Mouse (Mus musculus) large intestine, adult 2 months (tissue): ENCODE measurements around the gene Atp11a. TPM values are rescaled to one million over a fixed set of nuclear protein-coding genes. Genes with fewer than 3 reads are reported as not detected.

ENCODE experiments used
- DNase-seq: peaks from one replicate; pipeline ENCODE4 v3.0.0-alpha.2; 2012; ENCODE audit warnings: low read depth, low spot score
- WGBS: fragments of 180-500 bp; shearing (Covaris S2); methylation state at CpG from one replicate; pipeline ENCODE4 v1.1.7; 2018; 5-methylcytosine and 5-hydroxymethylcytosine counted together
- polyA plus RNA-seq: library from polyadenylated mRNA; depleted of rRNA; stranded (reverse); fragments of >200 nt; gene quantifications from 2 replicates; pipeline ENCODE4 v1.2.3, GENCODE M21; 2012; rRNA removed

The Atp11a gene
- 10.7 and 13.1 TPM in 2 replicates for polyA plus RNA-seq

- DNase-seq: no peak
- under 1% methylated on average over 61 of the region's 62 CpGs for WGBS
Measured at GRCm38 (mm10) chr8:12756391-12757157, at the start of gene Atp11a. Atp11a (plus strand) TSS chr8:12757014.

- DNase-seq: no peak
Measured at GRCm38 (mm10) chr8:12711623-12712022, 45.2 kb upstream of the Atp11a start.

GRCm38 (mm10) chr8:12715861-12716585 lies 40.8 kb upstream of the Atp11a start:
- 70% methylated on average over 18 of the region's 18 CpGs for WGBS
- no peak for DNase-seq

More at GRCm38 (mm10) chr8:12711623-12712022, 45.2 kb upstream of the Atp11a start:
- WGBS: 35% methylated on average over 7 of the region's 7 CpGs

GRCm38 (mm10) chr8:12719091-12719490 lies 37.7 kb upstream of the Atp11a start:
- 75% methylated on average over 9 of the region's 9 CpGs for WGBS
- no peak for DNase-seq

GRCm38 (mm10) chr8:12728644-12729043 lies 28.2 kb upstream of the Atp11a start:
- no peak for DNase-seq
- WGBS: 53% methylated on average over 4 of the region's 4 CpGs

- WGBS: 32% methylated on average over 5 of the region's 5 CpGs
- DNase-seq: no peak
Measured at GRCm38 (mm10) chr8:12730780-12731179, 26.0 kb upstream of the Atp11a start.

GRCm38 (mm10) chr8:12732431-12732830 lies 24.4 kb upstream of the Atp11a start:
- 32% methylated on average over 6 of the region's 6 CpGs for WGBS
- no peak for DNase-seq

GRCm38 (mm10) chr8:12739113-12739512 lies 17.7 kb upstream of the Atp11a start:
- WGBS: 71% methylated on average over 9 of the region's 9 CpGs
- no peak for DNase-seq

GRCm38 (mm10) chr8:12743390-12743789 lies 13.4 kb upstream of the Atp11a start:
- no peak for DNase-seq
- WGBS: 91% methylated on average over 4 of the region's 4 CpGs

- 88% methylated on average over 3 of the region's 3 CpGs for WGBS
Measured at GRCm38 (mm10) chr8:12748183-12748582, 8.6 kb upstream of the Atp11a start.

GRCm38 (mm10) chr8:12749116-12749515 lies 7.7 kb upstream of the Atp11a start:
- 81% methylated on average over 7 of the region's 7 CpGs for WGBS
- no peak for DNase-seq

More at GRCm38 (mm10) chr8:12748183-12748582, 8.6 kb upstream of the Atp11a start:
- DNase-seq: no peak

GRCm38 (mm10) chr8:12753054-12753453 lies 3.8 kb upstream of the Atp11a start:
- DNase-seq: no peak
- WGBS: 60% methylated on average over 6 of the region's 6 CpGs

GRCm38 (mm10) chr8:12754115-12754514 lies 2.7 kb upstream of the Atp11a start:
- no peak for DNase-seq

GRCm38 (mm10) chr8:12755312-12755711 lies 1.5 kb upstream of the Atp11a start:
- no peak for DNase-seq
- WGBS: 60% methylated on average over 2 of the region's 2 CpGs

More at GRCm38 (mm10) chr8:12754115-12754514, 2.7 kb upstream of the Atp11a start:
- WGBS: 59% methylated on average over 5 of the region's 5 CpGs

- no peak for DNase-seq
- 91% methylated on average over 5 of the region's 5 CpGs for WGBS
Measured at GRCm38 (mm10) chr8:12755826-12756225, 988 bp upstream of the Atp11a start.

GRCm38 (mm10) chr8:12757231-12757940 lies 572 bp downstream of the Atp11a start:
- 7% methylated on average over 60 of the region's 61 CpGs for WGBS
- no peak for DNase-seq

- 76% methylated on average over 3 of the region's 3 CpGs for WGBS
- DNase-seq: no peak
Measured at GRCm38 (mm10) chr8:12759963-12760362, 3.1 kb downstream of the Atp11a start.

- 73% methylated on average over 3 of the region's 3 CpGs for WGBS
- no peak for DNase-seq
Measured at GRCm38 (mm10) chr8:12761873-12762272, 5.1 kb downstream of the Atp11a start.

- 89% methylated on average over 4 of the region's 4 CpGs for WGBS
- no peak for DNase-seq
Measured at GRCm38 (mm10) chr8:12763565-12764108, 6.8 kb downstream of the Atp11a start.

GRCm38 (mm10) chr8:12764971-12765370 lies 8.2 kb downstream of the Atp11a start:
- 48% methylated on average over 4 of the region's 4 CpGs for WGBS
- no peak for DNase-seq
